Mouse (Mus musculus) central nervous system, embryonic 18 days (tissue): ENCODE data around the gene Npas4. TPM values are rescaled to one million over a fixed set of nuclear protein-coding genes. Genes with fewer than 3 reads are reported as not detected.

Experiments
- polyA plus RNA-seq: library from polyadenylated mRNA; depleted of rRNA; stranded (reverse); fragments of >200 nt; gene quantifications from 2 replicates; pipeline ENCODE4 v1.2.3, GENCODE M21; 2012; rRNA removed

The Npas4 gene
- 7.7 and 9.5 TPM in 2 replicates for polyA plus RNA-seq

DNA sequence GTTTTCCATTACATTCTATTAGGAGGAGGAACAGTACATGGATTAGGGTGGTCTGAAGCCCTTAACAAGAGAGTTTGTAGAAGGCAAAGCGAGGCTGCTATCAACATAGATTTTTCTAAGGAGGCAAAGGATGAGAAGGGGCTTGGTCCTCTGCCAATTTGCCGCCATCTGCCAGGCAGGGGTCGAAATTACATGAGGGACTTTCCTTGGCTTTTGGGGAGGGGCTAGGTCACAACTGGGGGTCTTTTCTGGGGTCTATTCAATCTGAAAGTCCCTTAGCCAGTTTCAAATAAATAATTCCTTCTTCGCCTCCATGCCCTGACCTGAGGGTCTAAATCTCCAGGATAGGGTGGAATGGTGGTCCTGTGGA, at the start of gene Npas4:
Gene Npas4 (minus strand): TSS at position 61 of the 370 bp plus-strand sequence.

DNA sequence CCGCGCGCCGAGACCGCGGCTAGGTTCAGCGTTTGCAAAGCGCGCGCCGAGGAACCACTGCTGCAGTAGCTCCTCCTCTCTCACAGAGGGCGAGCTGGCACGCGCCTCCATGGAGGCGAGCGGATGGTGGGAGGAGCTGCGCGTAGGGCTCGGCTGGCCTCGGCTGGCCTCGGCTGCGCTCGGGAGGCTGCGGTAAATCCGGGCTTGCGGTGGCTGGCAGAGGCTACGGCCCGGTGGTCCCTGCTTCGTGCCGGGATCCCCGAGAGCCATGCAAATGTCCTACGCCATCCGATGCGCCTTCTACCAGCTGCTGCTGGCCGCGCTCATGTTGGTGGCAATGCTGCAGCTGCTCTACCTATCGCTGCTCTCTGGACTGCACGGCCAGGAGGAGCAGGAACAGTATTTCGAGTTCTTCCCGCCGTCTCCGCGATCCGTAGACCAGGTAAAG, 48.6 kb upstream of the Npas4 start, which contains the start of the genes B4gat1 and AC124502.3:
Gene B4gat1 (plus strand): TSS at position 118 of the 448 bp plus-strand sequence.
Gene AC124502.3 (plus strand): TSS at position 183 of the 448 bp plus-strand sequence.

DNA sequence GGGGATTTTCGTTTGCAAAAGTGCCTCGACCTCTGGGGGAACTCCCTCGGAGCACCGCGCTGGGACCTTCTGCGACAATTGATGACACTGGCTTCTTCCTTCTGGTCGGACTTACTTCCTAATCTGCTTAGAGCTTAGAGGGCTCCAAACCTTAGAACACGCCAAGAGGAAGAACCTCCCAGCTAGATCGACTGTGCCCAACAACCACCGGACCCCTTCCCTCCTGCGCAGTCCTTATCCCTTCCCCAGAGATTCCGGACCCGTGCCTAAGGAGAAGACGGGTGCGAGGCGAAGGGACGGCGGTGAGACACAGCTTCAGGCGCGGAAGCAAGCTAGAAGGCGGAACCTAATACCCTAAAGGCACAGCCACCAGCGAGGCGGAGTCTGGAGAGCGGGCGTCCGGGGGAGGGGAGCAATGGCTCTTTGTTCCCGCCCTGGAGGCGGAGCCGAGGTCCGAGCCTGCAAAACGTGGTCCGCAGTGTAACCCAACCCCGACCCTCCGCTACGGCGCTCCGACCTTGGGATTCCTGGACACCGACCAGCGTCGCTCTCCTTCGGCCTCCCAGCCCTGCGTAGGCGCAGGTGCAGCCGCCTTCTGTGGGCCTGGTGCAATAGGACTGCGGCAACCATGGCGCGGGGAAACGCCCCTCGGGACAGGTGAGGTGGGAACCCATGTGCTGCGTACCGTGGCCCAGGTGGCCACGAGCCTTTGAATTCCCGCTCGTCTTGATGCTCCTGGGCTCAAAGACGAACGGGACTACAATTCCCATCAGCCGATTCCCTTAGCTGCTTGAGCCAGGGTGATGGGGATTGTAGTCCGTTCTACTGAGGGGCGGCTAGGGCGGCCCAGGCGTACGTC, 33.7 kb upstream of the Npas4 start, which contains the start of gene Slc29a2:
Gene Slc29a2 (plus strand): TSS at position 240 of the 859 bp plus-strand sequence.

DNA sequence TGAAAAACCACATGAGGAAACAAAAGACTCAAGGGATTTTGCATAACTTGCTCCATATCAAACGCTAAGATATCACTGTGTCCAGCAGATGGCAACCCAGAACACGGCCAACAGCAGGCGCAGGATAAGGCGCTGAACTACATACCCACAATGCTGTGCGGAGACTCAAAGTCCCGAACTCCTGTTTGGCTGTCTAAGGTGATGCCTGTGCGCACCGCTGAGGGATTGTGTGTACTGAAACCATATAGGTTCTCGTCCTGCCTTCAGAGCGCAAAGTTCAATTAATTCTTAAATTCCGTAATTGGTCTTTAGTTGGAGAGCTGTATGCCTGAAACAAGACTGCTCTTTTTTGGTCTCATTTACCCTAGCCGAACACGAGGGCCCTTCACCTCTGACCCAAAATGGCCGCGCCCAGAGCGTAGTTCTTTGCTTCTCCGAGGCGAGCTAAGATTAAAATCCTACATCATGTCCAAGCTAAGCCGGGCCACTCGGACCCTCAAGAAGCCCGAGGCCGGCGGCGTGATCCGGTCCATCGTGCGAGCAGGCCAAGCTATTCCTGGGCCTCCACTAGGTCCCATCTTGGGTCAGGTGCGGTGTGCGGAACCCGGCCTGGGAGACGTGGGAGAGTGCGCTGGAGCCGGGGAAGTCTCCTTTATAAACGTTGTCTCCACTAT, 28.1 kb downstream of the Npas4 start, which contains the start of gene Mrpl11:
Gene Mrpl11 (plus strand): TSS at position 220 of the 674 bp plus-strand sequence.

DNA sequence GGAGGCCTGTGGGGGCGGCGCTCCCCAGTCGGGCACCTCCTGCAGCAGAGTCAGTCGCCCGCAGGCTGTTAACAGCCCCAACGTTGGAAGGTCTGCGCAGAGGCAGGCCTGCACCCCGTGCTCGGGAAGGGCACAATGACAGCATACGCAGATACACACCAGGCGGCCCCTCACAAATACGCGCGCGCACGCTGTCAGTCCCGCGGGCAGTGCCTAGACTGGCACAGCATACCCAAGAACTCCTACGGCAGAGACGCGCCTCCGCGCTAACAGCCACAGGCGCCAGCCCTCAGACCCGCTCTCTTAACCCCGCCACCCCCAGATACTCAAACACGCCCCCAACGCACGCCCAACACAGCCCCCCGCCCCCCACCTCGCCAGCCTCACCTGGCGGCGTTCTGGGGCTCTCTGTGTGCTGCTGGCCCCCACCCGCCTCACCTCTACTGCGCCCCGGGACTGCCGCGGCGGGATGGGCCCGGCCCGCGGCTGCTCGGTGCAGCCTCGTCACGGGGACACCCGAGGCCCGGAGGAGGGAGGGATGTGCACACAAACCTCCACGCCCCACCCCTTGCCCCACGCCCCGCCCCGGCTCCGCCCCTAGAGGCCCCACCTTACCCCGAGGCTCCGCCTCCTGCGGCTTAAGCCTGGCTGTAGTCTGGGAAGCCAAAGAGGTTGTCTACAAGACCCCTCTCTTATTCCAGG, 47.4 kb downstream of the Npas4 start, which contains the start of gene Peli3:
Gene Peli3 (minus strand): TSS at position 577 of the 702 bp plus-strand sequence.

Other genes with a start within 250 kb of the Npas4 start
- gene Rbm4b, start 233.8 kb downstream of the Npas4 start, polyA plus RNA-seq, result 65.3 and 74.3 TPM in 2 replicates
- gene Rbm4, start 196.4 kb downstream of the Npas4 start, polyA plus RNA-seq, result 117 and 122 TPM in 2 replicates
- gene Gm21992, start 178.7 kb downstream of the Npas4 start, polyA plus RNA-seq, result 10.6 and 11.3 TPM in 2 replicates
- gene Rbm14, start 178.7 kb downstream of the Npas4 start, polyA plus RNA-seq, result 45.3 and 49.8 TPM in 2 replicates
- gene Ccs, start 151.0 kb downstream of the Npas4 start, polyA plus RNA-seq, result 42.6 and 45.4 TPM in 2 replicates
- 0.95 and 0.98 TPM in 2 replicates for gene Ccdc87, start 150.9 kb downstream of the Npas4 start, polyA plus RNA-seq
- 77.2 and 77.8 TPM in 2 replicates for gene Ctsf, start 135.2 kb downstream of the Npas4 start, polyA plus RNA-seq
- gene Actn3, start 112.4 kb downstream of the Npas4 start, polyA plus RNA-seq, result 1.1 and 2.5 TPM in 2 replicates
- 34.2 and 37.1 TPM in 2 replicates for gene Zdhhc24, start 111.6 kb downstream of the Npas4 start, polyA plus RNA-seq
- 19.7 and 23.0 TPM in 2 replicates for gene Bbs1, start 83.7 kb downstream of the Npas4 start, polyA plus RNA-seq
- 89.2 and 90.6 TPM in 2 replicates for gene Dpp3, start 62.0 kb downstream of the Npas4 start, polyA plus RNA-seq
- gene Peli3, start 47.2 kb downstream of the Npas4 start, polyA plus RNA-seq, result 11.6 and 14.6 TPM in 2 replicates
- gene Mrpl11, start 28.2 kb downstream of the Npas4 start, polyA plus RNA-seq, result 93.3 and 102 TPM in 2 replicates
- gene Slc29a2, start 33.5 kb upstream of the Npas4 start, polyA plus RNA-seq, result 39.3 and 39.8 TPM in 2 replicates
- gene B4gat1, start 48.5 kb upstream of the Npas4 start, polyA plus RNA-seq, result 56.5 and 59.7 TPM in 2 replicates
- 3.2 TPM in 2 replicates for gene AC124502.3, start 48.6 kb upstream of the Npas4 start, polyA plus RNA-seq
- gene Brms1, start 51.0 kb upstream of the Npas4 start, polyA plus RNA-seq, result 24.9 and 25.9 TPM in 2 replicates
- gene Rin1, start 60.2 kb upstream of the Npas4 start, polyA plus RNA-seq, result 3.1 and 3.9 TPM in 2 replicates
- 8.3 and 9.9 TPM in 2 replicates for gene Cd248, start 77.8 kb upstream of the Npas4 start, polyA plus RNA-seq
- 24.0 and 25.4 TPM in 2 replicates for gene Tmem151a, start 95.2 kb upstream of the Npas4 start, polyA plus RNA-seq
- 48.7 and 56.5 TPM in 2 replicates for gene Yif1a, start 98.2 kb upstream of the Npas4 start, polyA plus RNA-seq
- gene Cnih2, start 108.2 kb upstream of the Npas4 start, polyA plus RNA-seq, result 463 and 505 TPM in 2 replicates
- 152 and 160 TPM in 2 replicates for gene Rab1b, start 116.8 kb upstream of the Npas4 start, polyA plus RNA-seq
- 104 and 108 TPM in 2 replicates for gene Klc2, start 128.2 kb upstream of the Npas4 start, polyA plus RNA-seq